Mouse (Mus musculus) ES-E14 (cell line): Measurements from ENCODE around the gene Cacna2d2.

Source experiments
- CHD2 ChIP-seq: IDR thresholded peaks from 2 replicates; pipeline ENCODE4 v1.6.1; 2014; ENCODE audit warnings: mild to moderate bottlenecking, low read depth, low read length, inconsistent platforms
- HCFC1 ChIP-seq: IDR thresholded peaks from 2 replicates; pipeline ENCODE4 v1.6.1; 2012; ENCODE audit warnings: low read length, inconsistent platforms, borderline replicate concordance; ENCODE audit not compliant: insufficient read depth
- MAFK ChIP-seq: IDR thresholded peaks from 2 replicates; pipeline ENCODE4 v1.6.1; 2014; ENCODE audit warnings: mild to moderate bottlenecking, low read depth, low read length, inconsistent platforms; ENCODE audit not compliant: insufficient read depth
- ZC3H11A ChIP-seq: IDR thresholded peaks from 2 replicates; pipeline ENCODE4 v1.6.1; 2012; ENCODE audit warnings: low read depth, mild to moderate bottlenecking, inconsistent platforms, low read length, borderline replicate concordance
- ZNF384 ChIP-seq: IDR thresholded peaks from 2 replicates; pipeline ENCODE4 v1.6.1; 2012; ENCODE audit warnings: low read depth, low read length, inconsistent platforms

DNA sequence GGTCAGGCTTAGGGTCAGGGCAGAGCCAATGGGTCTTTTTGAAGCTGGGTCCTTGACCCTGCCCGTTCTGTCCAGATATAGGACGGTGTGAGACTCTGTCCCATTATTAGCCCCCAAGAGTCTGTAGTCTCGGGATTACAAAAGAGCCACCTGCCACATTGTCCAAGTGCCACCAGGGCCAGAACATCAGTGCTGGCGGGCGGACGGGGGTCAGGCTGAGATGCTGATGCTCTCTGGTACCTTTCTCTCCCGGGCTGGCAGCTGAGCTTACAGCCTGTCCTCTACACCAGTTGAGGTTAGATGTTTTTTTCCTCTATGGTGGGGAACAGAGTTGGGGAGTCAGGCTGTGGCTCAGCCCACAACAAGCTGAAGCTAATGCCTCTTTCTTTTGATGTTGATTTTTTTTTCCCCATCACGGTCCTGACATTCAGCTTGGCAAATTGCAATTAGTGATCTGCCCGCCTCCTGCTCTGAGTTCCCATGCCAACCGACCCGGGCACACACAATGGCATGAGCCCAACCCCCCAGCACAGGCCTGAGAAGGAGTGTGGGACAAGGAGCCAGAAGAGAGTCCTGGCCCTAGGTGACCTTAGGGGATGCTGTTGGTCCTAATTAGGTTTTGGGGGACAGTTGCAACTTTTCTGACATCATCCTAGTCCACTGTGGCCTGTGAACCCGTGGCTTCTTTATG lies 25.2 kb downstream of the Cacna2d2 start:
- no peak for TF ChIP-seq MAFK
- TF ChIP-seq HCFC1 = no peak
- no peak for TF ChIP-seq ZNF384
- no peak for TF ChIP-seq ZC3H11A
- no peak for TF ChIP-seq CHD2
